Mouse (Mus musculus) lung, embryonic 14.5 days (tissue): Measurements from ENCODE around the gene Ssbp4. TPM values are rescaled to one million over a fixed set of nuclear protein-coding genes. Genes with fewer than 3 reads are reported as not detected.

Experiments
- ATAC-seq: fragments of 200-750 bp; cut with Nextera tagmentation; 2 replicates; pipeline ENCODE4 v1.8.0; 2017; ENCODE audit warnings: mild to moderate bottlenecking, moderate TSS enrichment, moderate library complexity; ENCODE audit not compliant: insufficient read depth
- DNase-seq: peaks from one replicate; pipeline ENCODE4 v3.0.0-alpha.2; 2015
- H3K27ac ChIP-seq: fragments of 300-500 bp; sonication (generic); 2 replicates; pipeline ENCODE4 v1.5.1; 2014; ENCODE audit warnings: low read depth, mild to moderate bottlenecking, moderate library complexity
- H3K27me3 ChIP-seq: fragments of 300-500 bp; sonication (generic); 2 replicates; pipeline ENCODE4 v1.6.1; 2014; ENCODE audit warnings: low read length, control low read depth; ENCODE audit not compliant: insufficient read depth
- H3K36me3 ChIP-seq: fragments of 300-500 bp; sonication (generic); 2 replicates; pipeline ENCODE4 v1.6.1; 2014; ENCODE audit warnings: control low read depth; ENCODE audit not compliant: insufficient read depth
- H3K4me1 ChIP-seq: fragments of 300-500 bp; sonication (generic); 2 replicates; pipeline ENCODE4 v1.6.1; 2014; ENCODE audit warnings: antibody characterized with exemption, control low read depth; ENCODE audit not compliant: insufficient read depth
- H3K4me2 ChIP-seq: fragments of 300-500 bp; sonication (generic); 2 replicates; pipeline ENCODE4 v1.6.1; 2014; ENCODE audit warnings: mild to moderate bottlenecking
- H3K4me3 ChIP-seq: fragments of 300-500 bp; sonication (generic); 2 replicates; pipeline ENCODE4 v1.5.1; 2014; ENCODE audit warnings: low read depth, low read length
- H3K9ac ChIP-seq: fragments of 300-500 bp; sonication (generic); 2 replicates; pipeline ENCODE4 v1.6.1; 2014
- H3K9me3 ChIP-seq: fragments of 300-500 bp; sonication (generic); 2 replicates; pipeline ENCODE4 v1.6.1; 2016; ENCODE audit warnings: low read depth, low read length, control low read depth
- CTCF ChIP-seq: IDR thresholded peaks from 2 replicates; pipeline ENCODE4 v1.5.1; 2016; ENCODE audit warnings: antibody characterized with exemption, low read depth
- WGBS: fragments of 180-500 bp; shearing (Covaris S2); extraction: QIAGEN DNeasy Blood & Tissue Kit; methylation state at CpG from one replicate; pipeline ENCODE4 v1.1.7; 2014; 5-methylcytosine and 5-hydroxymethylcytosine counted together
- polyA plus RNA-seq: library from polyadenylated mRNA; unstranded; fragments of >200 nt; fragmentation: Nextera tagmentation; extraction: Ambion mirVana; gene quantifications from 2 replicates; pipeline ENCODE4 v1.2.1, GENCODE M21; 2014

The Ssbp4 gene
- polyA plus RNA-seq, 1 experiment from 2014 or later = 143 TPM

- peak overlapping the region; percentile 25; the same call in 1 of the 2 replicates for H3K4me2 ChIP-seq
- no peak overlapping the region for H3K4me3 ChIP-seq
- WGBS = 14% methylated on average over 5 of the region's 5 CpGs
- H3K27ac ChIP-seq = no peak overlapping the region
- peak; percentile 83 for DNase-seq
- ATAC-seq = no peak
- TF ChIP-seq CTCF = peak; percentile 71
- H3K9me3 ChIP-seq = no peaks in the 10 kb centered on the region
- no peak overlapping the region for H3K9ac ChIP-seq
- H3K36me3 ChIP-seq = no peaks in the 10 kb centered on the region
- H3K4me1 ChIP-seq = no peaks in the 10 kb centered on the region
- no peaks in the 10 kb centered on the region for H3K27me3 ChIP-seq
These were observed 16.4 kb upstream of the Ssbp4 start for GRCm38 (mm10) chr8:70625104-70625503.

- Histone ChIP-seq H3K27me3 (no peaks in the 10 kb centered on the region), H3K9me3 (no peaks in the 10 kb centered on the region), H3K4me1 (no peaks in the 10 kb centered on the region), H3K9ac (no peak overlapping the region), H3K4me3 (no peak overlapping the region), H3K27ac (no peak overlapping the region; the same call in 1 of the 2 replicates), H3K4me2 (no peak overlapping the region), H3K36me3 (no peaks in the 10 kb centered on the region)
- DNase-seq (no peak), ATAC-seq (no peak)
- no peak for TF ChIP-seq CTCF
- WGBS = 48% methylated on average over 3 of the region's 3 CpGs
These were observed 13.5 kb upstream of the Ssbp4 start for GRCm38 (mm10) chr8:70622220-70622619.

- WGBS = 32% methylated on average over 9 of the region's 9 CpGs
- ATAC-seq = peak; percentile 60; the same call in 1 of the 2 replicates
- DNase-seq = peak; percentile 50
These were observed 10.2 kb upstream of the Ssbp4 start for GRCm38 (mm10) chr8:70618888-70619334.

GRCm38 (mm10) chr8:70617985-70618384, 9.3 kb upstream of the Ssbp4 start:
- H3K36me3 ChIP-seq = no peaks in the 10 kb centered on the region
- H3K4me2 ChIP-seq = no peak overlapping the region
- no peak for ATAC-seq
- H3K9ac ChIP-seq = no peak overlapping the region
- H3K4me1 ChIP-seq = 0 out of 2 replicates have a peak, but pooled peaks cover 5% of the 10 kb centered on the region
- TF ChIP-seq CTCF = no peak
- no peak for DNase-seq
- no peak overlapping the region for H3K4me3 ChIP-seq
- WGBS = 73% methylated on average over 11 of the region's 11 CpGs
- no peak overlapping the region for H3K27ac ChIP-seq
- no peaks in the 10 kb centered on the region for H3K9me3 ChIP-seq
- H3K27me3 ChIP-seq = no peaks in the 10 kb centered on the region

More at GRCm38 (mm10) chr8:70618888-70619334, 10.2 kb upstream of the Ssbp4 start:
- Histone ChIP-seq H3K27ac (no peak overlapping the region), H3K4me3 (no peak overlapping the region), H3K4me2 (no peak overlapping the region), H3K9ac (no peak overlapping the region), H3K27me3 (no peaks in the 10 kb centered on the region), H3K4me1 (0 out of 2 replicates have a peak, but pooled peaks cover under 1% of the 10 kb centered on the region), H3K36me3 (no peaks in the 10 kb centered on the region), H3K9me3 (no peaks in the 10 kb centered on the region)
- no peak for TF ChIP-seq CTCF

- H3K4me3 ChIP-seq = no peak overlapping the region
- no peak for TF ChIP-seq CTCF
- H3K9me3 ChIP-seq = no peaks in the 10 kb centered on the region
- 0 out of 2 replicates have a peak, but pooled peaks cover 5% of the 10 kb centered on the region for H3K4me1 ChIP-seq
- H3K36me3 ChIP-seq = no peaks in the 10 kb centered on the region
- no peaks in the 10 kb centered on the region for H3K27me3 ChIP-seq
- WGBS = 39% methylated on average over 11 of the region's 11 CpGs
- no peak overlapping the region for H3K4me2 ChIP-seq
- DNase-seq (no peak), ATAC-seq (no peak)
- no peak overlapping the region for H3K9ac ChIP-seq
- H3K27ac ChIP-seq = no peak overlapping the region
These were observed 8.0 kb upstream of the Ssbp4 start for GRCm38 (mm10) chr8:70616645-70617044.

GRCm38 (mm10) chr8:70615894-70616293, 7.2 kb upstream of the Ssbp4 start, which contains the start of gene Lrrc25:
TSS of gene Lrrc25 (plus strand) at chr8:70616155.
- TF ChIP-seq CTCF = no peak
- no peaks in the 10 kb centered on the region for H3K27me3 ChIP-seq
- H3K9me3 ChIP-seq = no peaks in the 10 kb centered on the region
- no peak within 1 kb of the TSS for H3K27ac ChIP-seq
- H3K4me3 ChIP-seq = no peak within 1 kb of the TSS
- 80% methylated on average over 3 of the region's 3 CpGs for WGBS
- 0 out of 2 replicates have a peak, but pooled peaks cover 5% of the 10 kb centered on the region for H3K4me1 ChIP-seq
- no peaks in the 10 kb centered on the region for H3K36me3 ChIP-seq
- H3K4me2 ChIP-seq = no peak within 1 kb of the TSS
- no peak within 1 kb of the TSS for H3K9ac ChIP-seq
- ATAC-seq = no peak
- no peak for DNase-seq

GRCm38 (mm10) chr8:70615281-70615680, 6.6 kb upstream of the Ssbp4 start:
- no peaks in the 10 kb centered on the region for H3K36me3 ChIP-seq
- WGBS = 63% methylated on average over 8 of the region's 8 CpGs
- DNase-seq = no peak
- H3K27ac ChIP-seq = no peak overlapping the region
- 0 out of 2 replicates have a peak, but pooled peaks cover 5% of the 10 kb centered on the region for H3K4me1 ChIP-seq
- H3K27me3 ChIP-seq = no peaks in the 10 kb centered on the region
- H3K9me3 ChIP-seq = no peaks in the 10 kb centered on the region
- no peak for TF ChIP-seq CTCF
- H3K9ac ChIP-seq = no peak overlapping the region
- H3K4me2 ChIP-seq = no peak overlapping the region
- ATAC-seq = no peak
- H3K4me3 ChIP-seq = no peak overlapping the region
